Mouse (Mus musculus): ENCODE results near the gene Rad51d. TPM values are rescaled to one million over a fixed set of nuclear protein-coding genes. Genes with fewer than 3 reads are reported as not detected.
"Not testable (repeated sequence)": the region's sequence is repeated elsewhere in the genome, so short reads cannot be mapped to it uniquely, and the experiment has no call there.

The Rad51d gene
- polyA plus RNA-seq (2015; fragmentation: Nextera tagmentation; extraction: Ambion mirVana): 11.1 and 13.9 TPM in 2 replicates

DNA sequence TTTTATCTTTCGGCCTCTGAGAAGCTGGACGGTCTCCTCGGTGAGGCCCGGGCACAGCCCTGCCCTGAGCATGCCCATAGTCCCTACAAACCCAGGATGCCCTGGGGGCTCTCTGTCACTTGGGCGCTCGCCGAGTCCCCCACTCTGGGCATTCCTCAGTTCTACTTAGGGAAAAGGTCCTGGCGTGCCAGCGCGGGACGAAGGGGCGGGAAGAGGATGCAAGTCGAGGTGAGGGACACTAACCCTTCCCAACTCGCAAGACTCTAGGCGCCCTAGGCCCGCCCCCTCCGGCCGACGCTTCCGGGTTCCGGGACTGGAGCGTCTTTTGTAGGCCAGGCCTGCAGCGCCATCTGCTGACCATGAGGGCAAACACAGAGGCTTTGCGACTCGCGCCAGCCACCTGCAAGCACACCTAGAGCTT, at the start of gene Rad51d:
Rad51d (minus strand) TSS at position 273 of the 421 bp plus-strand sequence.
- H3K4me2 ChIP-seq: peak within 1 kb of the TSS; percentile 84
- H3K9ac ChIP-seq: peak within 1 kb of the TSS; percentile 72
- H3K4me1 ChIP-seq: peaks cover 20% of the 10 kb centered on the region
- under 1% methylated on average over 26 of the region's 26 CpGs for WGBS
- peak within 1 kb of the TSS; percentile 79 for H3K27ac ChIP-seq
- H3K36me3 ChIP-seq: no peaks in the 10 kb centered on the region
- no peaks in the 10 kb centered on the region for H3K9me3 ChIP-seq (replicated peaks)
- peak; percentile 92 for ATAC-seq (replicated peaks; ENCODE audit: low FRiP score)
- H3K4me3 ChIP-seq (replicated peaks): peak within 1 kb of the TSS; percentile 74
- peaks cover 18% of the 10 kb centered on the region for H3K27me3 ChIP-seq

DNA sequence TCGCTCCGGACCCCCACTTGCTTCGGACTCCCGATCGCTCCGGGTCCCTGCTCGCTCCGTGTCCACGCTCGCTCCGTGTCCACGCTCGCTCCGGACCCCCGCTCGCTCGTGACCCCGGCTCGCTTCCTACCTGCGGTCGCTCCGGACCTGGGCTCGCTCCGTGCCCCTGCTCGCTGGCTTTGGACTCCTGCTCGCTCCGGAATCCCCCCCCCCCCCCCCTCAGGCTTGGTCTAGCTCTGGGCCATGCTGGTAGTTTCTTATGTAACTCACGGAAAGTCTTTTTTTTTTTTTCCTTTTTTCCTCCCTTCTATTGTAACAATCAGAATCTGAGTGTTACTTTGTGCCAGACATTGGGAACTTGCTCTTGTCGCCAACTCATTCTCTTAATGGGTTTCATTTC, 42.8 kb upstream of the Rad51d start:
- H3K27me3 ChIP-seq: peaks cover 69% of the 10 kb centered on the region
- no peaks in the 10 kb centered on the region for H3K9me3 ChIP-seq (replicated peaks)
- H3K4me1 ChIP-seq: peaks cover 27% of the 10 kb centered on the region
- peak overlapping the region; percentile 54 for H3K4me3 ChIP-seq (replicated peaks)
- H3K9ac ChIP-seq: peak overlapping the region; percentile 35; the same call in 1 of the 2 replicates
- H3K4me2 ChIP-seq: peak overlapping the region; percentile 94
- H3K36me3 ChIP-seq: no peaks in the 10 kb centered on the region
- H3K27ac ChIP-seq: no peak overlapping the region
- ATAC-seq (replicated peaks; ENCODE audit: low FRiP score): no peak
- under 1% methylated on average over 29 of the region's 29 CpGs for WGBS

- H3K27ac ChIP-seq; H3K36me3 ChIP-seq; H3K9me3 ChIP-seq (replicated peaks); ATAC-seq (replicated peaks; ENCODE audit: low FRiP score): not testable (repeated sequence)
- Histone ChIP-seq H3K27me3 (peaks cover 63% of the 10 kb centered on the region), H3K4me1 (peaks cover 27% of the 10 kb centered on the region), H3K9ac (peak overlapping the region; percentile 41), H3K4me2 (peak overlapping the region; percentile 94), H3K4me3 (replicated peaks) (peak overlapping the region; percentile 54)
- WGBS: under 1% methylated on average over 117 of the region's 119 CpGs
Observed at GRCm38 (mm10) chr11:82931671-82932450, 41.4 kb upstream of the Rad51d start.

DNA sequence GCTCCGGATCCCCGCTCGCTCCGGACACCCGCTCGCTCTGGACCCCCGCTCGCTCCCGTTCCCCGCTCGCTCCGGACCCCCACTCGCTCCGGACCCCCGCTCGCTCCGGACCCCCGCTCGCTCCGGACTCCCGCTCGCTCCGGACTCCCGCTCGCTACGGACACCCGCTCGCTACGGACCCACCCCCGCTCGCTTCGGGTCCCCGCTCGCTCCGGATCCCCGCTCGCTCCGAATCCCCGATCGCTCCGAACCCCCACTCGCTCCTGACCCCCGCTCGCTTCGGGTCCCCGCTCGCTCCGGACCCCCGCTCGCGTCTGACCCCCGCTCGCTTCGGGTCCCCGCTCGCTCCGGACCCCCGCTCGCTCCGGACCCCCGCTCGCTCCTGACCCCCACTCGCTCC, 40.7 kb upstream of the Rad51d start:
- not testable (repeated sequence) for H3K9me3 ChIP-seq (replicated peaks); H3K36me3 ChIP-seq; ATAC-seq (replicated peaks; ENCODE audit: low FRiP score); H3K27ac ChIP-seq
- Histone ChIP-seq H3K27me3 (peaks cover 63% of the 10 kb centered on the region), H3K9ac (peak overlapping the region; percentile 41), H3K4me2 (peak overlapping the region; percentile 94), H3K4me3 (replicated peaks) (peak overlapping the region; percentile 54), H3K4me1 (peaks cover 27% of the 10 kb centered on the region)
- 1% methylated on average over 54 of the region's 63 CpGs for WGBS

GRCm38 (mm10) chr11:82930391-82930955, 40.1 kb upstream of the Rad51d start:
- not testable (repeated sequence) for H3K9ac ChIP-seq; H3K36me3 ChIP-seq; ATAC-seq (replicated peaks; ENCODE audit: low FRiP score); H3K9me3 ChIP-seq (replicated peaks); H3K27ac ChIP-seq
- peaks cover 27% of the 10 kb centered on the region for H3K4me1 ChIP-seq
- WGBS: 2% methylated on average over 82 of the region's 85 CpGs
- peaks cover 63% of the 10 kb centered on the region for H3K27me3 ChIP-seq
- peak overlapping the region; percentile 54 for H3K4me3 ChIP-seq (replicated peaks)
- peak overlapping the region; percentile 94 for H3K4me2 ChIP-seq

DNA sequence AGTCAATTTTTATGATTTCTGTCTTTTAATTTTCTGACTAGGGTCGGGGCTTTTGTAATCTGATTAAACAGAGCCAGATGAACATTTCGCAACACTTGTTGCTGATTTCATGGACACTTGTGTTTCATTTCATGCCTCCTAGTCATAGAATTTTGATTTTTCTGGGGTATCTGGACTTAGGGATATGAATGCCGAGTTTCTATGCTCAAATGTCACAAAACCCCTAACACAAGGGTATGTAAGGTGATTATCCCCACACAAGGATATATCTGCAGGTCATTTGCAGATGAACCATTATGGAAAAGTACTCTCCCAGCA, 39.2 kb upstream of the Rad51d start:
- H3K4me2 ChIP-seq: no peak overlapping the region
- H3K27ac ChIP-seq: no peak overlapping the region
- 51% methylated on average over 3 of the region's 3 CpGs for WGBS
- H3K36me3 ChIP-seq: no peaks in the 10 kb centered on the region
- peaks cover 63% of the 10 kb centered on the region for H3K27me3 ChIP-seq
- peaks cover 27% of the 10 kb centered on the region for H3K4me1 ChIP-seq
- ATAC-seq (replicated peaks; ENCODE audit: low FRiP score): no peak
- H3K9me3 ChIP-seq (replicated peaks): no peaks in the 10 kb centered on the region
- H3K4me3 ChIP-seq (replicated peaks): no peak overlapping the region
- H3K9ac ChIP-seq: no peak overlapping the region

DNA sequence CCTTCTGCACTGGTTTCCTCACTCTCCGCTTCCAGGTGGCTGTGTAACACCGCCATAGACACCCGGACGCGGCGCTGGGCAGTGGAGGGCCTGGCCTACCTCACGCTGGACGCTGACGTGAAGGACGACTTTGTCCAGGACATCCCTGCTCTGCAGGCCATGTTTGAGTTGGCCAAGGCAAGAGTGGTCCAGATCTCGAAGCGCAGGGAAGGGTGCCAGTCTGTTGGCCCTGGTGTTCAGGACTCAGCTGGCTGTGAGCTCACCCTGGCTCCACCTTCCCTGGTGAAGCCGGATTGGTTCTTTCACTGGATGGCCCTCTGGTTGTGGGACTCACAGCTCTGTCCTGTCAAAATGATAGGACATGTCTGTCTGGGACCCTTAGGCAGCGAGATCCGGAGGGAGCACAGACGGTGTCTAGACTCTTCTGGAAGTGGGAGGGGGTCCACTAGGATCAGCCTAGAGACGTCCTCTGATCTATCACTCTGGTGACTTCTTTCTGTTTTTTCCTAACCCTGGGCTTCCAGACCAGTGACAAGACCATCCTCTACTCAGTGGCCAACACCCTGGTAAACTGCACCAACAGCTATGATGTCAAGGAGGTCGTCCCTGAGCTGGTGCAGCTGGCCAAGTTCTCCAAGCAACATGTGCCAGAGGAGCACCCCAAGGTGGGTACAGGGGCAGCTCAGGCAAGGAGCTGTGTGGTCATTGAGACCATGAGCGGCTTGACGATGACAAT, 38.7 kb upstream of the Rad51d start:
- no peak for ATAC-seq (replicated peaks; ENCODE audit: low FRiP score)
- Histone ChIP-seq H3K4me1 (peaks cover 27% of the 10 kb centered on the region), H3K27ac (no peak overlapping the region), H3K4me3 (replicated peaks) (no peak overlapping the region), H3K9me3 (replicated peaks) (no peaks in the 10 kb centered on the region), H3K36me3 (no peaks in the 10 kb centered on the region), H3K9ac (no peak overlapping the region), H3K27me3 (peaks cover 58% of the 10 kb centered on the region), H3K4me2 (no peak overlapping the region)
- 28% methylated on average over 20 of the region's 20 CpGs for WGBS

- H3K27ac ChIP-seq; H3K36me3 ChIP-seq; ATAC-seq (replicated peaks; ENCODE audit: low FRiP score); H3K4me2 ChIP-seq; H3K4me1 ChIP-seq; H3K9ac ChIP-seq; H3K4me3 ChIP-seq (replicated peaks); H3K9me3 ChIP-seq (replicated peaks): not testable (repeated sequence)
- WGBS: 81% methylated on average over 6 of the region's 6 CpGs
- peaks cover 60% of the 10 kb centered on the region for H3K27me3 ChIP-seq
Observed at GRCm38 (mm10) chr11:82923910-82924309, 33.5 kb upstream of the Rad51d start.

DNA sequence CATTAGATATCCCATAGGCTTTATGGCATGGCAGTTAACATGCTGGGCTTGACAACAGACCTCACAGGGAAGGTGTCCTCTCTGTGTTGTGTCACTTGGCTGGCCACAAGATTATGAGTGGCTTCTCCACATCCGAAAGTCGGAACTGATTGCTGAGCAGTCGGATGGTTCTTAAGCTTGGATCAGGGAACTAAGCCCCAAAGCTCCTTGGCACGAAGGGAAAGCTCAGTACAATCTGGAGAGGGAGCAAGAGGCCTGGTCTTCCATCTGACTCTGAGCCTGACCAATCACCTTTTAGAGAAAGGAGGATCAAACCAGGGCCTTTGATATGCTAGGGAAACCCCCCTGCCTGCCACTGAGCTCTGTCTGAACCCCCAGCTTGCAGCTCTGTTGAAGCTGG, 31.3 kb upstream of the Rad51d start:
- Histone ChIP-seq H3K4me1 (no peaks in the 10 kb centered on the region), H3K4me2 (no peak overlapping the region), H3K27ac (no peak overlapping the region), H3K9me3 (replicated peaks) (no peaks in the 10 kb centered on the region), H3K27me3 (peaks cover 54% of the 10 kb centered on the region), H3K36me3 (no peaks in the 10 kb centered on the region), H3K9ac (no peak overlapping the region), H3K4me3 (replicated peaks) (no peak overlapping the region)
- no peak for ATAC-seq (replicated peaks; ENCODE audit: low FRiP score)
- 70% methylated on average over 4 of the region's 4 CpGs for WGBS

DNA sequence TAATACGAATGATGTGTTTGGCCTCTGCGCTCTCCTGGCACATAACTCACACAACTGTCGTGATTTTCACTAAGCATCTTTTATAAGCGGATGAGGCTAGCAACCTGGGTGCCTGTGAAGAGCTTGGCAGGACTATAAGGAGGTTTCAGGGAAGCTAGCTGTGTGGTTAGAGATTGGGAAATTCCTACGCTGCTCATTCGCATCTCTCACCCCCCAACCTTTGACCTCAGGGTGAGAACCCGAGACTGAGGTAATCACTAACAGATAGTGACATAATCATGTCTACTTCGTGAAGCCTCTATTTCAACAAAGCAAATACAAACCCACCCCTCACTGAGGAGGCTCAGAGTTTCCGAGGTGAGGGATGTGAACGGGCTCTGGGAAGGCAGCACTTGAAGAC, 30.4 kb upstream of the Rad51d start:
- no peak overlapping the region for H3K4me2 ChIP-seq
- 59% methylated on average over 10 of the region's 10 CpGs for WGBS
- H3K36me3 ChIP-seq: no peaks in the 10 kb centered on the region

DNA sequence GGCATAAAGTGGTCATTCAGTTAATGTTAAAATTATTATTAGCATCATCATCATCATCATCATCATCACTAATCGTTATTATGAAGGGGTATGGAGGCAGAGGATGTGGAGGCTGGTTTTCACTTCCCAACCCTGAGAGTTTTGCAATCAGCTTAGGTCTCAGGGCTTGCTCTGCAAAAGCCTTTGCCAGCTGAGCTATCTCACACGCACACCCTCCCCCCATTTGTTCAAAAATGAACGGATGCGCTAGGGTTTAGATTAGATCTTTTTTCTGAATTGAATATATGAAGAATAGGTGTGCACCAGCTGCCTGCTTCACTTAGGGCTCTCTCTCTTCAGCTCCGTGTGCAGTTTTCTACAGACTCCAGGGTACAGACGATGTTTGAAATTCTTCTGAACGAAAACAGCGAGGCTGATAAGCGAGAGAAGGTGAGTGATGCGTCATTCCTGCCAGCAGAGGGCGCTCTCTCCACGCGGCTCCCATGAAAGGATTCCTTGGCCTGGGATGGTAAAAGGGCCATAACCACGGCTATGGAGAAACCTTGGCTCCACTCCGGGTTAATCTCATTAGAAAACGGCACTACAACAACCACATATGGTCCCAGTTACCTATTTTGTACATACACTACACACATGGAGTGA, 24.4 kb upstream of the Rad51d start:
- Histone ChIP-seq H3K9ac (no peak overlapping the region), H3K9me3 (replicated peaks) (no peaks in the 10 kb centered on the region)

More for the DNA sequence above, 30.4 kb upstream of the Rad51d start:
- Histone ChIP-seq H3K4me1 (no peaks in the 10 kb centered on the region), H3K9ac (no peak overlapping the region), H3K27me3 (peaks cover 45% of the 10 kb centered on the region), H3K9me3 (replicated peaks) (no peaks in the 10 kb centered on the region), H3K27ac (no peak overlapping the region), H3K4me3 (replicated peaks) (no peak overlapping the region)
- no peak for ATAC-seq (replicated peaks; ENCODE audit: low FRiP score)

More for the DNA sequence above, 24.4 kb upstream of the Rad51d start:
- no peaks in the 10 kb centered on the region for H3K36me3 ChIP-seq
- H3K27ac ChIP-seq: no peak overlapping the region
- H3K4me3 ChIP-seq (replicated peaks): 0 out of 2 replicates have a peak overlapping the region, but pooled peaks have one; percentile 5
- 9% methylated on average over 16 of the region's 16 CpGs for WGBS
- H3K4me1 ChIP-seq: no peaks in the 10 kb centered on the region
- 0 out of 2 replicates have a peak, but pooled peaks have one; percentile 12 for ATAC-seq (replicated peaks; ENCODE audit: low FRiP score)
- H3K27me3 ChIP-seq: peaks cover 51% of the 10 kb centered on the region
- H3K4me2 ChIP-seq: peak overlapping the region; percentile 45

Data from kidney, embryonic 15.5 days (tissue).